Mouse (Mus musculus): ENCODE measurements around the gene Pptc7. TPM values are rescaled to one million over a fixed set of nuclear protein-coding genes. Genes with fewer than 3 reads are reported as not detected.
A peak's percentile ranks its signal among the peaks of the same experiment; 100 is the strongest.

The Pptc7 gene
- 7.1 and 7.6 TPM in 2 replicates for polyA plus RNA-seq (2015; fragmentation: Nextera tagmentation; extraction: Ambion mirVana)

DNA sequence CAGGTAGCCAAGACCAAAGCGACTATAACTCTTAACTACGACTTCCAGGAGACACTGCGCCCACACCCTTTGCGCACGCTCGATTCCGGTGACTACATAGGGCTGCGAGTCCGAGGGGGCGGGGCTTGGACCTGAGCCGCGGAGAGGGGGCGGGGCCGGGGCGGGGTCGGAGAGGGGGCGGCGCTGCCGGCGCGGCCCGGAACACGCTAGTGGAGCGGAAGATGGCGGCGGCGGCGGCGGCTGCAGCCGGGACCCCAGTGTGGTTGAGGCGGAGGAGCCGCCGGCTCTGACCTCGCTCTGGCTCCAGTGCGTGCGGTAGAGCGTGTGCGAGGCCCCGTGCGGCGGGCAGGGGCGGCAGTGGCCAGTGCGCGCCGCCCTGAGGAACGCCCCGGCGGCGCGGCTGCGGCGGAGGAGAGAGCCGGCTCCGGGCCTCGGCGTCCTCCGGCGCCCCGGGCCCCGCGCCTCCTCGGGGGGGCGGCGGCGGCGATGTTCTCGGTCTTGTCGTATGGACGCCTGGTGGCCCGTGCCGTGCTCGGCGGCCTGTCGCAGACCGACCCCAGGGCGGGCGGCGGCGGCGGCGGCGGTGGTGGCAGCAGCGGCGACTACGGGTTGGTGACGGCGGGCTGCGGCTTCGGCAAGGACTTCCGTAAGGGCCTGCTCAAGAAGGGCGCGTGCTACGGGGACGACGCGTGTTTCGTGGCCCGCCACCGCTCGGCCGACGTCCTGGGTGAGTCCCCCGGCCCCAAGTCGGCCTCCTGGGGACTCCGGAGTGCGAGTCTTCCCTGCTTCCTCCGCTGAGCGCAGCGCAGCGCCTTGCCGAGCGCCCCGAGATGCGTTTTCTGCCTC is at the start of gene Pptc7:
Gene Pptc7, plus strand, starts transcription at position 183 of the 846 bp plus-strand sequence.
- WGBS, result under 1% methylated on average over 68 of the region's 114 CpGs
- peak within 1 kb of the TSS; percentile 99 for H3K4me2 ChIP-seq (ENCODE audit: low read length)
- peak within 1 kb of the TSS; percentile 94 for H3K4me3 ChIP-seq (ENCODE audit: low read depth, low read length)
- H3K27ac ChIP-seq (ENCODE audit: low read length), result peak within 1 kb of the TSS; percentile 92
- peak within 1 kb of the TSS; percentile 88 for H3K9ac ChIP-seq (ENCODE audit: low read depth, low read length)
- H3K27me3 ChIP-seq (ENCODE audit: control insufficient read depth, insufficient read depth, low read depth, low read length), result no peaks in the 10 kb centered on the region
- H3K9me3 ChIP-seq (replicated peaks; ENCODE audit: control insufficient read depth, low read length, poor library complexity, severe bottlenecking), result no peaks in the 10 kb centered on the region
- no peaks in the 10 kb centered on the region; the same call in 1 of the 2 replicates for H3K36me3 ChIP-seq (ENCODE audit: control insufficient read depth, insufficient read depth, low read length)
- peaks cover 16% of the 10 kb centered on the region for H3K4me1 ChIP-seq (ENCODE audit: control insufficient read depth, insufficient read depth, low read length)
- ATAC-seq, result peak; percentile 96

DNA sequence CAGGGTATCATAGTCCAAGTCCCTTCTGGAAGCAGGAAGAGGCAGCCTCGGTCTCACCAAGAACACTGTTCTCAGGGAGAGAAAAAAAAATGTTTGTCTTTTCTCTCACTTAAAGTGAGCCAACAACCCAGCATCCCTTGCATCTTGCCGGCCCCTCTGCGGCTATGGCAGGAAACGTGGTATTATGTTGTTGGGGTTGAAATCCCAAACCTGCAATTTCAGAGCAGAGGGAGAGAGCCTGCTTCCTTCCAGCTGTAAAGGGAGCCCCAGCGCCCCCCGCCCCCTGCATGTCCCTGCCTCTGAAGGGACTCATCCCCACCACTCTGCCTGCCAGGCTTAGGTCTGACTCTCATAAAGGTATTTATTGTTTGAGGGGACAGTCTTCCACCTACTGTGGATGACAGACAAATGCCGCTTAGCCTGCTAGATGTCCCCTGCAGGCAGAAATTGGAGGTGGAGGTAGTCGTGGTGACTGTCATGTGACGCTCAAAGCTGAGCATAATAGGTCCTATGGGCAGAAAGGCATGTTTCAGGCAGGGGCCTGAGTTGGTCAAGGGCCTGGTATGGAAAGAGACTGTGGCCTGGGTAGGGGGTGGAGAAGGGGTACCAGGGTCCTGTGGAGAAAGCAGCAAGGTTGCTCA is 48.8 kb upstream of the Pptc7 start:
- WGBS, result 65% methylated on average over 9 of the region's 9 CpGs
- H3K27me3 ChIP-seq (ENCODE audit: control insufficient read depth, insufficient read depth, low read depth, low read length), result no peaks in the 10 kb centered on the region
- H3K27ac ChIP-seq (ENCODE audit: low read length), result no peak overlapping the region
- H3K9ac ChIP-seq (ENCODE audit: low read depth, low read length), result no peak overlapping the region
- H3K9me3 ChIP-seq (replicated peaks; ENCODE audit: control insufficient read depth, low read length, poor library complexity, severe bottlenecking), result no peaks in the 10 kb centered on the region
- no peak for ATAC-seq
- no peaks in the 10 kb centered on the region for H3K4me1 ChIP-seq (ENCODE audit: control insufficient read depth, insufficient read depth, low read length)
- H3K4me3 ChIP-seq (ENCODE audit: low read depth, low read length), result no peak overlapping the region
- no peaks in the 10 kb centered on the region for H3K36me3 ChIP-seq (ENCODE audit: control insufficient read depth, insufficient read depth, low read length)
- H3K4me2 ChIP-seq (ENCODE audit: low read length), result no peak overlapping the region

DNA sequence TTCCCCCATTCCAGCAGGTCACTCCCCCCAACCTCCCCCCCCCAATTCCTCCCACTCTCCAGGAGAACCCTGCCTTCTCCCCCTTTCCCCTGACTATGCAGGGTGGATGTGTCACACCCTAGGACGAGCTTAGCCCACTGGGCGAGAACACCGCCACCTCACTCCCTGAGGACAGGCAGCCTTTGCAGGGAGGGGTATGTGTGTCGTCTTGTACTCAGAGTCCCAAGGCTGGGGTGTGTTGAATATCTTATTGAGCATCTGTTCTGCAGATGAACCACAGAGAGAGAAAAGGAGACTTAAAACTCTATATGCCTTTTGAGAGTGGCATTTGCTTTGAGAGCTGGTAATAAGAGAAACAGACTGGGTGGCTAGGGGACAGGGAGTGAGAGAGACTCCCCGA is 47.0 kb upstream of the Pptc7 start:
- Histone ChIP-seq H3K9ac (ENCODE audit: low read depth, low read length) (no peak overlapping the region), H3K27me3 (ENCODE audit: control insufficient read depth, insufficient read depth, low read depth, low read length) (no peaks in the 10 kb centered on the region), H3K27ac (ENCODE audit: low read length) (no peak overlapping the region), H3K4me3 (ENCODE audit: low read depth, low read length) (no peak overlapping the region), H3K4me1 (ENCODE audit: control insufficient read depth, insufficient read depth, low read length) (no peaks in the 10 kb centered on the region), H3K36me3 (ENCODE audit: control insufficient read depth, insufficient read depth, low read length) (0 out of 2 replicates have a peak, but pooled peaks cover 3% of the 10 kb centered on the region), H3K9me3 (replicated peaks; ENCODE audit: control insufficient read depth, low read length, poor library complexity, severe bottlenecking) (no peaks in the 10 kb centered on the region), H3K4me2 (ENCODE audit: low read length) (no peak overlapping the region)
- WGBS, result 70% methylated on average over 5 of the region's 5 CpGs
- ATAC-seq, result no peak

DNA sequence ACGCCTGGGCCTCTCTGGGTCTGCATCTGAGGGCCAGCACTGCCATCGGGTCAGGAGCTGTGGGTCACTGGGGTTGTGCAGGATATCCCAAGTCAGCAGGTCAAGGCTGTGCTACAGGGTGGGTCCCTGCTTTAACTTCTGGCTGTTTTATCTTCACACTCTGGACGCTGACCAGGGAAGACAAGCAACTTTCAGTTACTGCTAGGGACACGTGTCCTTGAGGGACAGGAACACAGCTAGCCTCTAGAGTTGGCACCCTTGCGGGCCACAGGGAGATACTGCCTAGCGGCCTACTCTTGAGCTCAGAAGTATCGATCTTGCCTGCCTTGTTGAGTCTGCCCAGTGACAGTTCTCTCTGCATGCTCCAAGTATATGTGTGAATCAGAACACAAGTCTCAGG is 44.5 kb upstream of the Pptc7 start:
- no peaks in the 10 kb centered on the region for H3K27me3 ChIP-seq (ENCODE audit: control insufficient read depth, insufficient read depth, low read depth, low read length)
- no peaks in the 10 kb centered on the region for H3K9me3 ChIP-seq (replicated peaks; ENCODE audit: control insufficient read depth, low read length, poor library complexity, severe bottlenecking)
- 87% methylated on average over 7 of the region's 7 CpGs for WGBS
- no peak overlapping the region for H3K4me2 ChIP-seq (ENCODE audit: low read length)
- H3K27ac ChIP-seq (ENCODE audit: low read length), result no peak overlapping the region
- peaks cover 5% of the 10 kb centered on the region; the same call in 1 of the 2 replicates for H3K4me1 ChIP-seq (ENCODE audit: control insufficient read depth, insufficient read depth, low read length)
- no peak for ATAC-seq
- 0 out of 2 replicates have a peak, but pooled peaks cover 3% of the 10 kb centered on the region for H3K36me3 ChIP-seq (ENCODE audit: control insufficient read depth, insufficient read depth, low read length)
- H3K4me3 ChIP-seq (ENCODE audit: low read depth, low read length), result no peak overlapping the region
- 0 out of 2 replicates have a peak overlapping the region, but pooled peaks have one; percentile 11 for H3K9ac ChIP-seq (ENCODE audit: low read depth, low read length)

DNA sequence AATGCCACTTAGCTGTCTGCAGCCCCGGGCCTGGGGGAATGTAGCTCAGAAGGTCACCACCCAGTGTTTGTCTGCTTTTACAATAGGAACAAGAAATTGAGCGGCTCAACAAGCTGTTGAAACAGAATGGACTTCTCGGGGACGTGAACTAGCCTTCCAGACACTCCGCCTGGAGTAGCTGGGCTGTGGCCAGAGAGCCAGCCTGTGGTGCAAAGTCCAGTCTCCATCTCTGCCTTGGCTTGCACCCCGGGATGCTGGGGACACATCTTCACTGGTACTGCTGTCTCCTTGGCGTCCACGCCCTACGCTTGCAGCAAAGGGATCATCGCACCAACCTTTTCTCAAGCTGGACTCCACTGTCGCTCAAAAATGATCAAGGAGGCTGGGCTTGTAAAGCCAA is 43.6 kb upstream of the Pptc7 start:
- no peak overlapping the region for H3K4me2 ChIP-seq (ENCODE audit: low read length)
- H3K36me3 ChIP-seq (ENCODE audit: control insufficient read depth, insufficient read depth, low read length), result 0 out of 2 replicates have a peak, but pooled peaks cover 3% of the 10 kb centered on the region
- no peaks in the 10 kb centered on the region for H3K9me3 ChIP-seq (replicated peaks; ENCODE audit: control insufficient read depth, low read length, poor library complexity, severe bottlenecking)
- WGBS, result 83% methylated on average over 11 of the region's 11 CpGs
- H3K4me3 ChIP-seq (ENCODE audit: low read depth, low read length), result no peak overlapping the region
- peaks cover 5% of the 10 kb centered on the region; the same call in 1 of the 2 replicates for H3K4me1 ChIP-seq (ENCODE audit: control insufficient read depth, insufficient read depth, low read length)
- H3K27me3 ChIP-seq (ENCODE audit: control insufficient read depth, insufficient read depth, low read depth, low read length), result no peaks in the 10 kb centered on the region
- ATAC-seq, result no peak
- H3K9ac ChIP-seq (ENCODE audit: low read depth, low read length), result no peak overlapping the region
- no peak overlapping the region for H3K27ac ChIP-seq (ENCODE audit: low read length)

DNA sequence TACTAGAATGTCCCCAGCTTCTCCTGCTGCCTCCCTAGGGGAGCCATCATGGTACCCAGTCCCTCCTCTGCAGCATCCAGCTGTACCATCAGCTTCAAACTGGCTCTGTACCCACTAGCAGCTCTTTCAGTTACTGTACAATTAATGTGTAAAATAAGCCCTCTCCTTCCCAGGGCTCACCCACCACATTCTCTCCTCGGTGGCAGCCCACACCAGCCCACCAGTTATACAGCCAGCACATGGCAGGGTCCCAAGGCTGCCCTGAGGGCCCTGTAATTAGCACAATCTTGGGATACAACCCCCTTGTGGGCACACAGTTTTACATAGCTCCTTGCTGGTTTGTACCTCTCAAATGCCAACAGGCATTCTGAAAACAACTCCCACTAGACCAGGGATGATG is 43.2 kb upstream of the Pptc7 start:
- no peak overlapping the region for H3K4me3 ChIP-seq (ENCODE audit: low read depth, low read length)

DNA sequence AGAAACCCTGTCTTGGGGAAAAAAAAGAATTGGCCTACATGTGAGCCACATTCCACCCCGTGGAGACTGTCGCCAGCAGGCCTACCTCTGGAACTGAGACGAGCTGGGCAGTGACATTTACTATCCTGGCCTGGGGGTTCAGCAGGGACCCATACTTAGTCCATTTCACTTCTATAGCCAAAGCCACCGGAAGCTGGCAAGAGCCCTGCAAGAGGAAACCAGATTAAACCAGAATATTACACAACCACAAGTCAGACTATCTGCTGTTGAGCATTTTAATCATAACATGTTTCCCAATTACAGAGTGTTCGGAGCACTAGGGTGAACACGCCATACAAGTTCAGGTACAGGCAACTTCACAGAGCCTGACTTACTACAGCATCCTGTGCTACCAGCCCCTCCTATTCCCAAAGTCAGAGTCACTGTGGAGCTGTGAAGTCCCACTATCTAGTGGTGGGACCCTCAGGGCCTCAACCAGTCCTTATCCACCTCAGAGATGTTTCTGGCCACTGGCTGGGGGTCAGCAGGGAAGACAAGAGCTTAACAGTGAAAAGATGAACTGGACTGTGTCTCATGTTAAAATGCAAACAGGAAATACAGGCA is 41.5 kb upstream of the Pptc7 start:
- 92% methylated on average over 6 of the region's 6 CpGs for WGBS
- no peak overlapping the region for H3K4me2 ChIP-seq (ENCODE audit: low read length)
- no peak overlapping the region for H3K4me3 ChIP-seq (ENCODE audit: low read depth, low read length)
- no peak for ATAC-seq
- no peak overlapping the region for H3K27ac ChIP-seq (ENCODE audit: low read length)
- no peaks in the 10 kb centered on the region for H3K9me3 ChIP-seq (replicated peaks; ENCODE audit: control insufficient read depth, low read length, poor library complexity, severe bottlenecking)
- peaks cover 8% of the 10 kb centered on the region; the same call in 1 of the 2 replicates for H3K36me3 ChIP-seq (ENCODE audit: control insufficient read depth, insufficient read depth, low read length)
- no peaks in the 10 kb centered on the region for H3K27me3 ChIP-seq (ENCODE audit: control insufficient read depth, insufficient read depth, low read depth, low read length)
- H3K9ac ChIP-seq (ENCODE audit: low read depth, low read length), result no peak overlapping the region
- peaks cover 5% of the 10 kb centered on the region; the same call in 1 of the 2 replicates for H3K4me1 ChIP-seq (ENCODE audit: control insufficient read depth, insufficient read depth, low read length)

More for the DNA sequence above, 43.2 kb upstream of the Pptc7 start:
- 72% methylated on average over 1 of the region's 1 CpGs for WGBS
- peaks cover 5% of the 10 kb centered on the region; the same call in 1 of the 2 replicates for H3K4me1 ChIP-seq (ENCODE audit: control insufficient read depth, insufficient read depth, low read length)
- H3K9ac ChIP-seq (ENCODE audit: low read depth, low read length), result no peak overlapping the region
- no peak overlapping the region for H3K4me2 ChIP-seq (ENCODE audit: low read length)
- ATAC-seq, result no peak
- no peaks in the 10 kb centered on the region for H3K9me3 ChIP-seq (replicated peaks; ENCODE audit: control insufficient read depth, low read length, poor library complexity, severe bottlenecking)
- H3K27me3 ChIP-seq (ENCODE audit: control insufficient read depth, insufficient read depth, low read depth, low read length), result no peaks in the 10 kb centered on the region
- no peak overlapping the region for H3K27ac ChIP-seq (ENCODE audit: low read length)
- H3K36me3 ChIP-seq (ENCODE audit: control insufficient read depth, insufficient read depth, low read length), result 0 out of 2 replicates have a peak, but pooled peaks cover 3% of the 10 kb centered on the region

DNA sequence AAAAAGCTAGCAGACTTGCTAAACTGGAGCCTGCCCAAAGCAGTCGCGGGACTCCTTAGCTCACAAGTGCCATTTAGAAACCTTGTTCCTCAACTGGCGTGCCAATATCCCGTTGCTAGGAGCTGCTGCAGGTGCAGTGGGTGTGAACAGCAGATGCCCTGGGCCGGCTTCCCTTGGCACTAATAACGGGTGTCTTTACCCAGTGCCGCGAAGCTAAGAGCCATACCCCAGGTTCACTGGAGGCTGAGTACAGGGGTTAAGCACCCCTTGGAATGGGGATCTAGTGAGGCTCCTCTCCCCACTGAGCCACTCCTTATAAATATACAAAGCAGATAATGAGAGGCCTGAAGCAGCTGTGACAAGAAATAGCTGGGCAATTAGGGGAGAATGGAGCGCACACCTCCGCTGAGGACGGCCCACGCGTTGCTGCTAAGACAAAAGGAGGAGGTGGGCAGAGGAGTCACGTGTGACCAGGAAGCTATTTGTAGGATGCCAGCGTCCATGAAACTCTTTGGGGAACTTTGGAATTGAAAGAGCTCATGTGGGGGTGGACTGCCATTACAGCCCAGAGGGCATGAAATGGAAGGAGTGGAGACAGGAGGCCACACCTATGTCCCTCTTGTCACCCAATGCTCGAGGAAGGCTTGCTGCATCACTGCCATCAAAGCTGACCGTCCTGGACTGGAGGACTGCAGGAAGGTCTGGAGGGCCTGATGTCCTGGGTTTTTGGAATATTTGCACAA is 40.2 kb upstream of the Pptc7 start:
- no peak for ATAC-seq
- H3K9me3 ChIP-seq (replicated peaks; ENCODE audit: control insufficient read depth, low read length, poor library complexity, severe bottlenecking), result no peaks in the 10 kb centered on the region
- no peak overlapping the region for H3K4me2 ChIP-seq (ENCODE audit: low read length)
- no peaks in the 10 kb centered on the region for H3K27me3 ChIP-seq (ENCODE audit: control insufficient read depth, insufficient read depth, low read depth, low read length)
- WGBS, result 60% methylated on average over 17 of the region's 17 CpGs
- no peak overlapping the region for H3K9ac ChIP-seq (ENCODE audit: low read depth, low read length)
- H3K4me1 ChIP-seq (ENCODE audit: control insufficient read depth, insufficient read depth, low read length), result peaks cover 5% of the 10 kb centered on the region; the same call in 1 of the 2 replicates
- peaks cover 11% of the 10 kb centered on the region; the same call in 1 of the 2 replicates for H3K36me3 ChIP-seq (ENCODE audit: control insufficient read depth, insufficient read depth, low read length)
- no peak overlapping the region for H3K4me3 ChIP-seq (ENCODE audit: low read depth, low read length)
- H3K27ac ChIP-seq (ENCODE audit: low read length), result no peak overlapping the region
